8 mouse cellular contexts compared by ENCODE assay signal in the genomic region with DNA sequence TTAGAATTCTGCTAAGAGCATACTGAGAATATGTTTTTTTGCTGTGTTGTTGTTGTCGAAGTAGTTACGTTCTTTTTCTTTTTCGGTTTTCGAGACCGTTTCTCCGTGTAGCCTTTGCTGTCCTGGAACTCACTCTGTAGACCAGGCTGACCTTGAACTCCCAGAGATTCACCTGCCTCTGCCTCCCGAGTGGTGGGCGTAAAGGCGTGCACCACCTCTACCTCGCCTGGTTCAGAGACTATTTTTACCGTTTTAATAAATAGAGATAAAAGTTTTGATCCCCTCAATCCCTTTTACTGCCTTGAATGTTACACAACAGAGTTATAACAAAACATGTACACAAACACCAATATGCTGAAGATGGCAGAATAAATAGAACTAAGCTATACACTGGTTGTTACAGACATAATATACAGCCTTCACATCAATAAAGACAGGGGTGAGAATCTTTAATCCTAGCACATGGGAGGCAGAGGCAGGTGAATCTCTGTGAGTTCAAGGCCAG. TPM values are rescaled to one million over a fixed set of nuclear protein-coding genes. Genes with fewer than 3 reads are reported as not detected.
DNase-seq lines count a peak whose midpoint lies in the region; ATAC-seq and TF ChIP-seq lines count a peak whose summit lies in the region.

No protein-coding gene starts in this region.

- H3K4me2 ChIP-seq in heart, embryonic 14.5 days (ENCODE audit: low read length) = peak overlapping the region; percentile 84
- H3K4me2 ChIP-seq in forebrain, postnatal 0 days (ENCODE audit: low read depth) = peak overlapping the region; percentile 44
- H3K4me2 ChIP-seq in liver, postnatal 0 days (ENCODE audit: low read depth, low read length) = peak overlapping the region; percentile 85

- no peak for DNase-seq in heart, postnatal 10 days
- DNase-seq in ES-E14 (ENCODE audit: low read depth, low spot score) = no peak
- DNase-seq in forebrain, postnatal 0 days = no peak
- DNase-seq in liver, postnatal 0 days = no peak
- DNase-seq in cerebellum, adult 11-12 months = no peak
- no peak for DNase-seq in urinary bladder, postnatal 10 days (ENCODE audit: low spot score)
- DNase-seq in Muller cell, postnatal 12 days (ENCODE audit: inconsistent ontology term) = no peak

- H3K9ac ChIP-seq in heart, embryonic 14.5 days (ENCODE audit: low read length) = peak overlapping the region; percentile 71
- H3K9ac ChIP-seq in ES-E14 (ENCODE audit: insufficient read depth, low read depth, low read length, poor library complexity, severe bottlenecking) = no peak overlapping the region
- H3K9ac ChIP-seq in forebrain, postnatal 0 days = 0 out of 2 replicates have a peak overlapping the region, but pooled peaks have one; percentile 31
- peak overlapping the region; percentile 60 for H3K9ac ChIP-seq in liver, postnatal 0 days (replicated peaks)

- H3K4me3 ChIP-seq in heart, embryonic 14.5 days (ENCODE audit: control insufficient read depth in 1 of 2, insufficient read depth in 1 of 2, low read depth in 1 of 2, low read length in 2 of 2) = peak overlapping the region; percentile 43 to 56
- peak overlapping the region; percentile 40 to 60; a peak in 3 of 4 replicates for H3K4me3 ChIP-seq in ES-E14 (ENCODE audit: insufficient read depth in 1 of 2, low read depth in 1 of 2, low read length in 2 of 2, poor library complexity in 1 of 2, severe bottlenecking in 1 of 2)
- H3K4me3 ChIP-seq in forebrain, postnatal 0 days (ENCODE audit: low read depth, low read length) = peak overlapping the region; percentile 28
- peak overlapping the region; percentile 46 for H3K4me3 ChIP-seq in liver, postnatal 0 days (ENCODE audit: low read depth, low read length)

- H3K27me3 ChIP-seq in heart, embryonic 14.5 days (ENCODE audit: control insufficient read depth, insufficient read depth, low read length) = peaks cover 6% of the 10 kb centered on the region; the same call in 1 of the 2 replicates
- H3K27me3 ChIP-seq in forebrain, postnatal 0 days (ENCODE audit: insufficient read depth, low read length) = peaks cover 4% of the 10 kb centered on the region; the same call in 1 of the 2 replicates
- H3K27me3 ChIP-seq in liver, postnatal 0 days (ENCODE audit: insufficient read depth, low read length) = no peaks in the 10 kb centered on the region

- TF ChIP-seq EP300 in liver, postnatal 0 days (IDR thresholded peaks at IDR 0.05; ENCODE audit: low read depth) = no peak

- intact Hi-C loops in heart, postnatal 10 days (cut with DNase I) = no loop called here

- peaks cover 0 to 9% of the 10 kb centered on the region in 2 experiments; a peak in 3 of 4 replicates for H3K4me1 ChIP-seq in heart, embryonic 14.5 days (ENCODE audit: control insufficient read depth in 2 of 2, insufficient read depth in 2 of 2, low read length in 2 of 2)
- H3K4me1 ChIP-seq in ES-E14 (ENCODE audit: control insufficient read depth in 2 of 2, insufficient read depth in 2 of 2, low read length in 2 of 2, poor library complexity in 1 of 2) = peaks cover 2 to 6% of the 10 kb centered on the region in 2 experiments; a peak in 1 of 4 replicates
- H3K4me1 ChIP-seq in forebrain, postnatal 0 days (ENCODE audit: insufficient read depth) = no peaks in the 10 kb centered on the region
- peaks cover 11% of the 10 kb centered on the region; the same call in 1 of the 2 replicates for H3K4me1 ChIP-seq in liver, postnatal 0 days (ENCODE audit: insufficient read depth)

- WGBS in heart, embryonic 14.5 days = 39% methylated on average over 11 of the region's 11 CpGs
- WGBS in forebrain, postnatal 0 days = 68% methylated on average over 11 of the region's 11 CpGs
- WGBS in liver, postnatal 0 days (ENCODE audit: insufficient replicate concordance) = 38% methylated on average over 11 of the region's 11 CpGs

- ATAC-seq in heart, embryonic 14.5 days (ENCODE audit: insufficient number of reproducible peaks, insufficient read depth, low FRiP score, low read depth) = no peak
- no peak for ATAC-seq in forebrain, postnatal 0 days
- no peak for ATAC-seq in liver, postnatal 0 days

- no peak for TF ChIP-seq CTCF in forebrain, postnatal 0 days (IDR thresholded peaks at IDR 0.05; ENCODE audit: low read depth)
- no peak for TF ChIP-seq CTCF in liver, postnatal 0 days (IDR thresholded peaks at IDR 0.05; ENCODE audit: low read depth)

- in situ Hi-C loops in ES-E14 (cut with MboI; ENCODE audit: low sequenced_read_pairs in 2 of 2, unreplicated experiment in 2 of 2) = no loop called here

- peak overlapping the region in 1 of 2 experiments; percentile 55; a peak in 2 of 4 replicates for H3K27ac ChIP-seq in heart, embryonic 14.5 days (replicated peaks in 1 of 2; ENCODE audit: control insufficient read depth in 1 of 2, insufficient read depth in 1 of 2, low read depth in 2 of 2, low read length in 2 of 2)
- H3K27ac ChIP-seq in ES-E14 (ENCODE audit: insufficient read depth, low read depth, low read length, poor library complexity, severe bottlenecking) = no peak overlapping the region
- no peak overlapping the region for H3K27ac ChIP-seq in forebrain, postnatal 0 days (ENCODE audit: low read depth, low read length)
- H3K27ac ChIP-seq in liver, postnatal 0 days (ENCODE audit: low read depth) = 0 out of 2 replicates have a peak overlapping the region, but pooled peaks have one; percentile 9

- no peaks in the 10 kb centered on the region for H3K9me3 ChIP-seq in heart, embryonic 14.5 days (ENCODE audit: control insufficient read depth, low read length)
- no peaks in the 10 kb centered on the region for H3K9me3 ChIP-seq in ES-E14 (ENCODE audit: control insufficient read depth, insufficient read depth, low read depth, low read length)
- no peaks in the 10 kb centered on the region for H3K9me3 ChIP-seq in forebrain, postnatal 0 days (ENCODE audit: low read length)
- no peaks in the 10 kb centered on the region for H3K9me3 ChIP-seq in liver, postnatal 0 days (ENCODE audit: low read length)

- no peaks in the 10 kb centered on the region for H3K36me3 ChIP-seq in heart, embryonic 14.5 days (ENCODE audit: control insufficient read depth, insufficient read depth, low read length)
- H3K36me3 ChIP-seq in ES-E14 (ENCODE audit: control insufficient read depth, insufficient read depth, low read length, poor library complexity, severe bottlenecking) = no peaks in the 10 kb centered on the region
- H3K36me3 ChIP-seq in forebrain, postnatal 0 days (ENCODE audit: insufficient read depth) = no peaks in the 10 kb centered on the region
- no peaks in the 10 kb centered on the region for H3K36me3 ChIP-seq in liver, postnatal 0 days (replicated peaks; ENCODE audit: insufficient read depth, low read length)

TF ChIP-seq in ES-E14, 5 proteins besides CTCF, POLR2A, EP300 and RAD21:
- TF ChIP-seq ZNF384 (IDR thresholded peaks at IDR 0.05; ENCODE audit: low read depth, low read length) = no peak
- TF ChIP-seq HCFC1 (IDR thresholded peaks at IDR 0.05; ENCODE audit: borderline replicate concordance, insufficient read depth, low read length) = no peak
- TF ChIP-seq ZC3H11A (IDR thresholded peaks at IDR 0.05; ENCODE audit: borderline replicate concordance, low read depth, low read length) = no peak
- no peak for TF ChIP-seq MAFK (IDR thresholded peaks at IDR 0.05; ENCODE audit: insufficient read depth, low read depth, low read length)
- no peak for TF ChIP-seq CHD2 (IDR thresholded peaks at IDR 0.05; ENCODE audit: low read depth, low read length)

RNA-seq across cellular contexts. Expression of gene Cpsf6, which starts 14.1 kb away (rescaled TPM):
- polyA plus RNA-seq in heart, embryonic 14.5 days (2014; fragmentation: Nextera tagmentation; extraction: Ambion mirVana) = 93.0 and 101 TPM in 2 replicates
- 10 to 100 TPM; 55.7 to 61.6 TPM for total RNA-seq in heart, postnatal 10 days (2021)
- total RNA-seq in ES-E14 (2012; rRNA removed) = 116 and 129 TPM in 2 replicates
- 135 and 155 TPM in 2 replicates for total RNA-seq in forebrain, postnatal 0 days (2014; rRNA removed)
- 70.1 and 88.9 TPM in 2 replicates for polyA plus RNA-seq in forebrain, postnatal 0 days (2015; fragmentation: Nextera tagmentation; extraction: Ambion mirVana)
- polyA plus RNA-seq in liver, postnatal 0 days (2015; fragmentation: Nextera tagmentation; extraction: Ambion mirVana) = 34.4 and 38.6 TPM in 2 replicates
